Comparison of ENCODE assay signal across 12 mouse cellular contexts in the genomic region with DNA sequence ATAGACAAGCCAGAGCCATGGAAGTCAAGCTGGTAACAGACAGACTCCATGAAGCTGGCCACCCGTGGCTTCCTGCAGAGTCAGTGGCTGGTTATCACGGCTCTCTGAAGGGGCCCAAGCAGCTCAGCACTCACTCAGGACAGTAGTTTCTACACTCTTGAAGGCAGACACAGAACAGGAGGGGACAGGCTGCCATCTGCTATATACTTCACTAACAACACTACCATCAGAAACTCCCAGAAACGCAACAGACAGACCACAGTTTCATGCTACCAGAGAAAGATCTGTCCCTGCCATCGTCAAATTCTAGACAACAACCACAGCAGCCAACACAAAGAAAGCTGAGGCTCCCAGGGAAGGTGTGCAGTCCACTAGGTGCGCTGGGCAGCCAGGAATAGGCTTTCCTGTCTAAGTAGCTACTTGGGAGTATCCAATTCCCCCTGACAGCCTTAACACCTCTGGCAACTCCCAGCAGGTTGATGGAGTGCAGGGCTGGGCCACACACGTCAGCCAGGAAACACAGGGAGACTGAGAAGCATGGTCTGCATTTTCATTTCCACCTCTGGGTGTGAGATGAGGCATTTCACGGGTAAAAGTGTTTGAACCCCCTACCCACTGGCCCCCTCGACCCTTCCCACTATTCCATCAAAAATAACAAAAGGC.
DNase-seq lines count a peak whose midpoint lies in the region; ATAC-seq lines count a peak whose summit lies in the region.
"Had no signal": no experiment of that assay in that cellular context is flagged by ENCODE, and none has a peak within 500 bp of the region (broad histone marks: within the 10 kb centered on the region; RNA-seq: fewer than 3 reads in every experiment).

No protein-coding gene starts in this region.

- H3K4me3 ChIP-seq in heart, embryonic 12.5 days, result no peak overlapping the region
- H3K4me3 ChIP-seq in heart, embryonic 11.5 days (ENCODE audit: low read depth, low read length), result no peak overlapping the region
- no peak overlapping the region for H3K4me3 ChIP-seq in midbrain, embryonic 10.5 days
- no peak overlapping the region for H3K4me3 ChIP-seq in midbrain, embryonic 11.5 days (ENCODE audit: low read depth, low read length)
- no peak overlapping the region for H3K4me3 ChIP-seq in forebrain, embryonic 15.5 days
- no peak overlapping the region for H3K4me3 ChIP-seq in limb, embryonic 15.5 days
- H3K4me3 ChIP-seq: left cerebral cortex, adult 2 months; liver, embryonic 13.5 days had no signal

- H3K4me2 ChIP-seq in heart, embryonic 12.5 days, result no peak overlapping the region
- no peak overlapping the region for H3K4me2 ChIP-seq in heart, embryonic 11.5 days
- no peak overlapping the region for H3K4me2 ChIP-seq in midbrain, embryonic 11.5 days
- no peak overlapping the region for H3K4me2 ChIP-seq in forebrain, embryonic 15.5 days (replicated peaks)
- no peak overlapping the region for H3K4me2 ChIP-seq in limb, embryonic 15.5 days
- H3K4me2 ChIP-seq: liver, embryonic 13.5 days had no signal

- no peaks in the 10 kb centered on the region for H3K9me3 ChIP-seq in heart, embryonic 12.5 days (replicated peaks)
- H3K9me3 ChIP-seq in heart, embryonic 11.5 days (replicated peaks; ENCODE audit: control insufficient read depth, low read length), result no peaks in the 10 kb centered on the region
- H3K9me3 ChIP-seq in midbrain, embryonic 10.5 days (replicated peaks), result no peaks in the 10 kb centered on the region
- H3K9me3 ChIP-seq in midbrain, embryonic 11.5 days (ENCODE audit: control insufficient read depth, low read length), result no peaks in the 10 kb centered on the region
- H3K9me3 ChIP-seq in forebrain, embryonic 15.5 days, result no peaks in the 10 kb centered on the region
- H3K9me3 ChIP-seq in limb, embryonic 15.5 days, result no peaks in the 10 kb centered on the region
- H3K9me3 ChIP-seq: liver, embryonic 13.5 days had no signal

- H3K9ac ChIP-seq in heart, embryonic 12.5 days, result 0 out of 2 replicates have a peak overlapping the region, but pooled peaks have one; percentile 20
- H3K9ac ChIP-seq in heart, embryonic 11.5 days (ENCODE audit: low read depth, low read length), result no peak overlapping the region
- no peak overlapping the region for H3K9ac ChIP-seq in midbrain, embryonic 11.5 days (ENCODE audit: low read length)
- H3K9ac ChIP-seq in forebrain, embryonic 15.5 days (replicated peaks), result no peak overlapping the region
- no peak overlapping the region for H3K9ac ChIP-seq in limb, embryonic 15.5 days
- H3K9ac ChIP-seq: liver, embryonic 13.5 days had no signal

- no peaks in the 10 kb centered on the region for H3K36me3 ChIP-seq in heart, embryonic 12.5 days
- no peaks in the 10 kb centered on the region for H3K36me3 ChIP-seq in heart, embryonic 11.5 days (ENCODE audit: control insufficient read depth, insufficient read depth, low read length)
- no peaks in the 10 kb centered on the region for H3K36me3 ChIP-seq in midbrain, embryonic 10.5 days
- no peaks in the 10 kb centered on the region for H3K36me3 ChIP-seq in midbrain, embryonic 11.5 days (ENCODE audit: control insufficient read depth, insufficient read depth, low read length)
- H3K36me3 ChIP-seq in forebrain, embryonic 15.5 days, result no peaks in the 10 kb centered on the region
- H3K36me3 ChIP-seq in limb, embryonic 15.5 days, result no peaks in the 10 kb centered on the region
- H3K36me3 ChIP-seq: liver, embryonic 13.5 days had no signal

- peaks cover 64% of the 10 kb centered on the region for H3K4me1 ChIP-seq in heart, embryonic 12.5 days (replicated peaks)
- peaks cover 32% of the 10 kb centered on the region for H3K4me1 ChIP-seq in heart, embryonic 11.5 days (ENCODE audit: control insufficient read depth, insufficient read depth, low read length)
- H3K4me1 ChIP-seq in midbrain, embryonic 10.5 days, result peaks cover 32% of the 10 kb centered on the region
- H3K4me1 ChIP-seq in midbrain, embryonic 11.5 days (ENCODE audit: control insufficient read depth, insufficient read depth, low read length), result peaks cover 13% of the 10 kb centered on the region
- H3K4me1 ChIP-seq in forebrain, embryonic 15.5 days, result peaks cover 19% of the 10 kb centered on the region
- peaks cover 41% of the 10 kb centered on the region for H3K4me1 ChIP-seq in limb, embryonic 15.5 days

- ATAC-seq in heart, embryonic 12.5 days (ENCODE audit: insufficient number of reproducible peaks, low FRiP score), result no peak
- ATAC-seq in heart, embryonic 11.5 days (replicated peaks; ENCODE audit: insufficient number of reproducible peaks, low FRiP score, low TSS enrichment), result no peak
- ATAC-seq in midbrain, embryonic 11.5 days (ENCODE audit: low FRiP score), result no peak
- ATAC-seq in forebrain, embryonic 15.5 days (replicated peaks), result peak; percentile 27; the same call in 1 of the 2 replicates
- no peak for ATAC-seq in limb, embryonic 15.5 days (ENCODE audit: insufficient number of reproducible peaks, low FRiP score, low TSS enrichment, low read depth)

- peak overlapping the region; percentile 28; the same call in 1 of the 2 replicates for H3K27ac ChIP-seq in heart, embryonic 12.5 days (ENCODE audit: poor library complexity, severe bottlenecking)
- H3K27ac ChIP-seq in heart, embryonic 11.5 days (ENCODE audit: low read depth, low read length), result no peak overlapping the region
- peak overlapping the region; percentile 75 for H3K27ac ChIP-seq in midbrain, embryonic 10.5 days (replicated peaks)
- H3K27ac ChIP-seq in midbrain, embryonic 11.5 days (ENCODE audit: low read depth, low read length), result no peak overlapping the region
- H3K27ac ChIP-seq in forebrain, embryonic 15.5 days (replicated peaks), result 0 out of 2 replicates have a peak overlapping the region, but pooled peaks have one; percentile 31
- H3K27ac ChIP-seq in limb, embryonic 15.5 days, result 0 out of 2 replicates have a peak overlapping the region, but pooled peaks have one; percentile 4
- H3K27ac ChIP-seq: left cerebral cortex, adult 2 months; liver, embryonic 13.5 days had no signal

- whole genome bisulfite sequencing in heart, embryonic 12.5 days, result 24% methylated on average over 8 of the region's 8 CpGs
- 24% methylated on average over 8 of the region's 8 CpGs for WGBS in heart, embryonic 11.5 days (ENCODE audit: insufficient replicate concordance)
- WGBS in midbrain, embryonic 10.5 days, result 61% methylated on average over 8 of the region's 8 CpGs
- 61% methylated on average over 8 of the region's 8 CpGs for WGBS in midbrain, embryonic 11.5 days
- WGBS in forebrain, embryonic 15.5 days, result 58% methylated on average over 8 of the region's 8 CpGs
- 34% methylated on average over 8 of the region's 8 CpGs for WGBS in limb, embryonic 15.5 days

- DNase-seq in midbrain, embryonic 10.5 days (ENCODE audit: low spot score), result no peak
- DNase-seq in midbrain, embryonic 11.5 days (ENCODE audit: low spot score, missing footprints), result no peak
- no peak for DNase-seq in kidney, adult 11 months
- DNase-seq: gastrocnemius, postnatal 25 days; kidney, adult 8-10 months; liver, embryonic 13.5 days; thymus, postnatal 25 days had no signal

- no peaks in the 10 kb centered on the region for H3K27me3 ChIP-seq in heart, embryonic 12.5 days (replicated peaks)
- no peaks in the 10 kb centered on the region for H3K27me3 ChIP-seq in heart, embryonic 11.5 days (ENCODE audit: control insufficient read depth, insufficient read depth, low read length)
- H3K27me3 ChIP-seq in midbrain, embryonic 10.5 days (ENCODE audit: low read depth, poor library complexity, severe bottlenecking), result no peaks in the 10 kb centered on the region
- H3K27me3 ChIP-seq in midbrain, embryonic 11.5 days (ENCODE audit: control insufficient read depth, insufficient read depth, low read length), result no peaks in the 10 kb centered on the region
- no peaks in the 10 kb centered on the region for H3K27me3 ChIP-seq in forebrain, embryonic 15.5 days
- no peaks in the 10 kb centered on the region for H3K27me3 ChIP-seq in limb, embryonic 15.5 days
- H3K27me3 ChIP-seq: liver, embryonic 13.5 days had no signal

Comparison
In these comparisons a context has a peak if more than half of its experiments do, and no peak if none do; other contexts are left out.
1. H3K27ac ChIP-seq: peak in heart, embryonic 12.5 days (single experiment), midbrain, embryonic 10.5 days (single experiment), forebrain, embryonic 15.5 days (single experiment) and limb, embryonic 15.5 days (single experiment); none in heart, embryonic 11.5 days (single experiment) and midbrain, embryonic 11.5 days (single experiment).